Mouse (Mus musculus) urinary bladder, postnatal 10 days (tissue): Measurements from ENCODE around the gene D10Jhu81e.

Experiments
- DNase-seq: peaks from one replicate; pipeline ENCODE4 v3.0.0; 2022; ENCODE audit warnings: low spot score

Gene D10Jhu81e

DNA sequence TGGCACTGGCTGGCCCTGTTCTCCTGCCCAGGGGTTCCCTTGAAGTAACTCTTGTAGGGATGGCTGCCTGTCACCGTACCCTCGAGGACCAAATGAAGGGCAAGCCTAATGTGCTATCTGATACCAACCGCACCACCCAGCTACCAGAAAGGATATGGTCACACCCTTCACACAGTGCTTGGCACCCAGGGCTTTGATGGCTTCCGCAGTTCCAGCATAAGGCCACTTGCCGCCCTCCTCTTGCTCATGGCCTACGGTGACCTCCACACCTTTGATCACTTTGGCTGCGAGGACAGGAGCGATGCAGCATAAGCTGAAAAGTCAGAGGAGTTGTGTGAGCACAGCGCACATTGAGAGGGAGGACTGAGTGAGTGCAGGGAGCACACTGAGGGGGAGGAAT lies 6.3 kb downstream of the D10Jhu81e start:
- no peak for DNase-seq

DNA sequence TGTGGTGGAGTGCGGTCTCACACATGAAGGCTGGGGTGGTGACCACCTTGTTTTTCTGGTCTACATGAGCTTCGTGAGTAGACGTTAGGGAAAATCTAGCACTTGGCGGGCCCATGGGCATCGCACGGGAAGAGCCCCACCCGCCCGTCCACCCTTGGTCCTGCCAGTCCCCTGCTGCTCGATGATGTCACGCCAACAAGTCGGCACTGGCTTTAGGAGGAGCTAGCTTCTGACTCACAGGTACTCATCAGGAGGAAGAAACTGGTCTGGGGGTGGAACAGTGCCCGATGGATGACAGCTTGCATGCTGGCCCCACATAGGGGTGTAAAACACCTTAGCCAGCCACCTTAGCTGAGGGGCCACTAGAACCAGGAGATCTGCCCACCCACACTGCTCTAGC lies 6.9 kb downstream of the D10Jhu81e start:
- DNase-seq, result no peak

DNA sequence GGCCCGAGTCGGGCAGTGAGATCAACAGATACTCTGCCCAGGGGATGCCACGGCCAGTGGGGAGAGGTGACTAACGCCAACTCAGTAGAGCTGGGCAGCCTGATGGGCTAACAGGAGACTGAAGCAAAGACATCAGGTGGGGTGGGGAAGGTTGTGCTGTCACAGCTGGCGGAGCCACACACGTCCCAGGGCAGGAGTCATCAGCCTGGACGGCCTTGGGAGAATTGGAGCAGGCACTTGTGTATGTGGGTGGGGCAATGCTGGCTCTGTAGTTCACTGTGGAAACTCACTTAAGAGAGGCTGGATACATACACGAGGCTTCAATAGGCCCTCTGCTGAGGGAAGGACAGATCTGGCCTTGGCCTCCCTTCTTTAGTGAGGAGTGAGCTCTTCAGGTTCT lies 8.5 kb downstream of the D10Jhu81e start:
- DNase-seq, result no peak

DNA sequence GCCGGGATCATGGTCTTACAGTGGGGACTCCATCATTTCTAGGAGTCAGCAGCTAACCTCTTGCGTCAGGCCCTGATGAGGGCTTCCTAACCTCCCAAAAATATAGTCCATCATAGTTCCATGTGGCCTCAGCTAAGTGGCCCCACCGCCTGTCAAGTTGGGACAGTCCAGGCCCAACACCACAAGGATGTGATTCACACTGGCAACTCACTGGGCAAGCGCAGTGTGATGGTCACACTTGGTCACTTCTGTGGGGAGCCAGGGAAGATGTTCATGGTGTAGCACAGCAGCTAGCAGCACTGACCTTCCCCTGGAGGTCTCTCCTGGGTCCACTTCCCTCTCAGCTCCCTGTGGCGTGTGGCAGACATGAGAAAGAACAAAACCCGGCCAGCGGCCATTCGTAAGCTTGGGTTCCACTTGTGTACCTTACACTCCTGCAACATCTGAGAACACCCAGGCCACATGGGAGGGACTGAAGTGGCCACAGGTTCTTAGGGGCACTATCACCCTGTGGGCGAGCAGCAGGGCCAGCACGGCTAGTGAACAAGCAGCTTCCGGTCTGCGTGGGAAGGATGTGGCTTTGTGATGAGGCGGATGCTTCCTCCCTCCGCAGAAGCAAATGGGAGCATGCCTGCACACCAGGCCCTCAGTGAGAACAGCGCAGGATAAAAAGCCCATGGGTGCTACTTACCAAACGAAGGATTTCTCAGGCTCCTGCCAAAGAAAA lies 9.1 kb downstream of the D10Jhu81e start:
- DNase-seq, result no peak

DNA sequence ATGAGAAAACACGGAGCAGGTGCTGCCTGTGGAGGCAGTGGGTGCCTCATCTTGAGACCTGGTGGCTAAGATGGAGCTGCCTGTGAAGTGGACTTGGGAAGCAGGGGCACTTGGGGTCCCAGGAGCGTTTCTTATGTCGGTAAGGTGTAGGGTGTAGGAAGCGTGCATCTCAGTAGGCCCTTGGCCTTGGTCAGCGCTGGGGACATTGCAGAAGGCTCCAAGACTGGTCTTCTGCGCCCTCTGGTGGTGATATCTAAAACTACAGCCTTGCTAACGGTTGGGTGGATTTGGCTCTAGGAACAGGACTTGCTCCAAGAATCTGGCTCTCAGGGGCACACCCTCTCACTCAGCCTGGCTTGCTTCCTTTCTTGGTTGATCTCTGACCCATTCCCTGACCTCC lies 9.7 kb downstream of the D10Jhu81e start:
- DNase-seq, result peak; percentile 57

DNA sequence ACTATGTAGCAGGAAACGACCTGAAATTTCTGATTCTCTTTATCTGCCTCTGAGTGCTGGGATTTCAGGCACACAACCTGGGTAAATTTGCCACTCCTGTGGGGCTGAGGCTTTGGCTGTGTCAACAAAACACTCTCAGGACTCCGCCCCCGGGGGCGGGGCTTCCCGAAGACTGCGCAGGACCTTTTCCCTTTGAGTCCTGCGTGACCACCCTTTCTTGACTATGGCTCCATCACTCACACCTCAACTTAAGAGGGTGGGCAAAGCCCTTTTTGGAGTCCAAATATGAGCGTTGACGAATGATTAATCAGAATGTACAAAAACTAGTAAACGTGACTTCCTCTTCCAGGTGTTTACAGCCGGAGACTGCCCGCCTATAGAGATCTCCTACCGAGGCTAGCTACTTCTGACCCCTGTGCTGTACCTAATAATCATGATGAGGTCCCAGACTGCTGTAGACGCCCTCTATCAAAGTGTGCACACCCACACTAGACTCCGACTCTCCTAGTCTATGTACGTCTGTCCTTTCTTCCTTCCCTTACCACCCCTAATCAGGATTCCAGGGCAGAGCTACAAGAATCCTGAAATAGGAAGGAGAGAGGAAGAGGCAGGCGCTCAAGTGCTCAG lies 10.2 kb downstream of the D10Jhu81e start:
- DNase-seq, result no peak

DNA sequence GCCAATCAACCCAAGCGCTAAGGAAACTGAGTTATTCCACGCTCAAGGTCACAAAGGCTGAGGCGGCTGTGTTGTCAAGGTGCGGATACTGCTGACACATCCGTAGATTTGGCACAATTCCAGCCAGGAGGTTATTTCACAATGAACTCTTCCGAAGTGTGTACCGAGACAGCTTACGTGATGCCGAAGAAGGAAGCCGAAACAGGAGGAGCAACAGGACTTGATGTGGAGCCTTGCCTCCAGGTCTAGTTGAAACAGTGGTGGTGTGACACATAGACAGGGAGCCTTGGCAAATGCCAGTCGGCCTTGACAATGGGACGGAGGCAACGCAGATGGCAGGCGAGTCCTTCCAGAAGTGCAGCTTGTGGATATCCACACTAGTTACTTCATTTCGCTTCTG lies 11.5 kb downstream of the D10Jhu81e start:
- DNase-seq, result no peak

DNA sequence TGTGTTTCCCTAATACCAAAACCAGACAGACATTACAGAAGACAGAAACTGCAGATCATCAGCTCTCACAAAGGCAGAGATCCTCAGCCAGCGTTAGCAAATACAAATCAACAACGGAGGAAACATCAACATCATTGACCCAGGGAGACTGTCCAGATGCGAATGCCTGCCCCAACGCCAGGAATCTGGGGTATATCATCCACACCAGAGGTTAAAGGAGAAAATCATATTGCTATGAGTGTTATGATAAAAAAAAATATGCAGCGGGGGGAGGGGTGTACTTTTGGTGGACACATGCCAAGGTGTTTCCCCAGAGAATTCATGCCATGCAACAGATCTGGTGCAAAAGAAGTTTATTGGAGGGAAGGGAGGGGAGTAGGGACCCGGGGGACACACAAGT lies 12.7 kb downstream of the D10Jhu81e start:
- DNase-seq, result no peak

DNA sequence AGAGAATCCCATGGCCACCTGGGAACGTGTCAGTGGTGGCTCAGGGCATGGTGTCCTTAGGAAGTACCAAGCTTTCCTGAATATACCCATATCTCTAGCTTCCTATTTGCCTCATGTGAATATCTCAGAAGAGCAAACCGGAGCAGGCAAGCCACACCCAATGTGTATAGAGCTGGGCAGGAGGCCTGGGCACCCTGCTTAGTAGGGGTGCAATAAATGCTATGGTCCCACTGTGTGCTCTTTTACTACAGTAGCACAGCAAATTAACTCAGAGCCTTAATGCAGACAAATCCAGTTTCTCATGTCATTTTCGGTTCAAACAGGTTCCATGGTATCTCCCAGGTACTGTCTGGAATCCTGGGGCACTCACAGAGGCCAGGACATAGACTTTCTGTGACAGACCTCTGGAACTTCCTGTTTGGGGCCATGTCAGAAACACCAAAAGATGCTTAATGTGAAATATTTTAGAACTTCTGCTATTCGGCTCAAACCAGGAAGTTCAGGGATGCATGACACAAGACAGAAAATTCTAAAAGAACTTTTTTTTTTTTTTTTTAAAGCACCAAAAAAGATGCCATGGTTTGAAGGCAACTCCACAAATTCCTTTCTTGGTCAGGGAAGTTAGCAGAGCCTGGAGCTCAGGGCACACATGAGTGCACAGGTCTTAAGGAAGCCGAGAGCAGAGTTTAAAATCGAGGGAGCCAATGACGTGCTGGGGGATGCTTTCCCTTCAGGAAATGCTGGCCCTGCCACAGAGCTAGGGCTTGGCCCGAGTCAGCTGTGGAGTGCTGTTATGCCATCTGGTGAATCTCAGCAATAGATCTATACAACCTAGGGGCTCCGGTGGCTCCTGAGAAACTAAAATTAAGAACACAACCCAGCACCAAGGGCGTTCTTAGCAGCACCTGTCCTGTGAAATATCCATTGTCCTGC lies 20.5 kb downstream of the D10Jhu81e start:
- no peak for DNase-seq

DNA sequence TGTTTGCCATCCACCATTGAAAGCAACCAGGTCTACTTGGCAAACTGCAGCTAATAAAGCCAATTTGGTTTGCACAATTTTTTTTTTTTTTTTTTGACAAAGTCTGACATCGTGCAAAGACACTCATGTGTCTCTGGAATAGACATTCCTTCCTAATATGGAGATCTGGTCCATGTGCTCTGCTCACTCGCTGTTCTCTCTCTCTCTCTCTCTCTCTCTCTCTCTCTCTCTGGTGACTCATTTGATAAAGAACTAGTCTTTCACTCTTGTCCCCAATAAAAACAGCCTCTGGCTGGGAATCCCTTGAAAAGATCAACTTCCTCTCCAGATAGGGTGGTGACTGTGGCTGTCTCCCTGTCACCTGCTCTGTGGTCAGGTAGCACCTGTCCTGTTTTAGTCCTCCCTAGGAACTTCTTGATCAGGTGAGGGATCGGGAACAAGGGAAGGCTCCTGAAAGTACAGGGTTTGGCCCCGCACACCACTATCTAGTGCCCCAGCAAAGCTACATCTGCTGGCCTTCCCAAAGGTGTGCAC lies 21.6 kb downstream of the D10Jhu81e start:
- DNase-seq, result no peak

DNA sequence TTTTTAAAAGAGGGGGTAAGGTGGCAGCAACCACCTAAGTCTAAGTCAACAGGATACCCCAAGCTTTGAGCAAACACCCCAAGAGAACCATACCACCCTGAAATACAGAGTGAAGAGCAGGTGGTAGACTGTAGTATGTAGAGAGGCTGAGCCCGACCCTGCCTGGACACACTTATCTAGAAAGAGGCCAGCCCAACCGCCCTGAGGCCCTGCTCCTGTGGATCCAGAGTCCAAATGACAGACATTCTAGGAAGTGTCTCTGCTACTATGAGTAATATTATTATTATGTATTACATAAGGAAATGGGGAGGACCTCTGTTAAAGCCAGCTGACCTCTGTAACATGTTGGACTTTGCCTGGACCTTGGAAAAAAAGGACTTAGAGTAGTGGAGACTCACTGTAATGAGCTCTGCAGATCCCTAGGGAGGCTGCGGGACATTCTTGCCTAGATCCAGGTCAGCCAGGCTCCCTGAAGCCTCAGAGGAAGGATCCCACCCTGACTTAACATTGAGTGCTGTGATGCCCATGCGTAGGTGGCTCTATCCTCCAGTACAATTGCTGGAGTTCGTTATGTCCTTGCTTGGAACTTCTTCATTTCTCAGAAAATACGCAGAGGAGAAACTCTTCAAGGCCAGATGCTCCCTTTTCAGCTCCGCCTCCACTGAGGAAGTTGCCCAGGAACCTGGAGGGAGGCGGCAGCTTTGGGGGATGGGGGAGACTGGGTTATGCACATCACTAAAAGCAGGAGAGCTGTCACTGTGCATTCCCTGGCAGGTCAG lies 25.7 kb downstream of the D10Jhu81e start:
- no peak for DNase-seq

DNA sequence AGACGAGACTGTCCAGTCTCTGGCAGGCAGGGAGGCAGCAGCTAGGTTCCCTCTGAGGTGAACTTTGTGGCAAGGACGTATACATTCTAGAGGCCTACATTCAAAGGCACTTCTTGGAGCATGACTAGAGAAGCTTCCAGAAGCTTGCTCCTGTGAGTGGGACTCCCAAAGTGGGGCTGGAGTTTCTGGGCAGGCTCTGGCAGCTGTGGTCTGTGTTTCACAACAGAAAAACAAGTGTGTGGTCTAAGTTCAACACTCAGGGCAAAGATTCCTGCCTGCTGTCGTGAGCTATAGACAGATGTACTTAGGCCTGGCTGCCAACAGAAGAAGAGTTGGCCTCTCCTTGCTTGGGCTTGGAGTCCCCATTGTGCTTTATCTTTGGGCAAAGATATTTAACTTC lies 28.7 kb downstream of the D10Jhu81e start:
- DNase-seq, result no peak

DNA sequence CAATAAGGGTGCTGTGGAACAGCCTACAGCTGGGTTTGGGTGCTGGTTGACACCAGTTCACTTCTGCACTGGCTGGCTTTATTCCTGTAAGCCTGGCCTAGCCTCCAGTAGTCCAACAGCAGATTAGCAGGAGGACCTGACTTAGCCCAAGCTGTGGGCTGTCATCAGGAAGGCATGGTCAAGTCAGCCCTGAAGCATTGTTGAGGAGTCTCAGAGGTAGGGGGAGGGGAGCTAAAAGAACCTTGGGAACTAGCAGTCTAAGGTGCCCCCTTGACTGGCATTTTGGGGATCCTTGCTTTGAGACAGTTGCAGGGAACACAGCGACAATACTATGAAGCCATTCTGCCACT lies 29.4 kb downstream of the D10Jhu81e start:
- no peak for DNase-seq

DNA sequence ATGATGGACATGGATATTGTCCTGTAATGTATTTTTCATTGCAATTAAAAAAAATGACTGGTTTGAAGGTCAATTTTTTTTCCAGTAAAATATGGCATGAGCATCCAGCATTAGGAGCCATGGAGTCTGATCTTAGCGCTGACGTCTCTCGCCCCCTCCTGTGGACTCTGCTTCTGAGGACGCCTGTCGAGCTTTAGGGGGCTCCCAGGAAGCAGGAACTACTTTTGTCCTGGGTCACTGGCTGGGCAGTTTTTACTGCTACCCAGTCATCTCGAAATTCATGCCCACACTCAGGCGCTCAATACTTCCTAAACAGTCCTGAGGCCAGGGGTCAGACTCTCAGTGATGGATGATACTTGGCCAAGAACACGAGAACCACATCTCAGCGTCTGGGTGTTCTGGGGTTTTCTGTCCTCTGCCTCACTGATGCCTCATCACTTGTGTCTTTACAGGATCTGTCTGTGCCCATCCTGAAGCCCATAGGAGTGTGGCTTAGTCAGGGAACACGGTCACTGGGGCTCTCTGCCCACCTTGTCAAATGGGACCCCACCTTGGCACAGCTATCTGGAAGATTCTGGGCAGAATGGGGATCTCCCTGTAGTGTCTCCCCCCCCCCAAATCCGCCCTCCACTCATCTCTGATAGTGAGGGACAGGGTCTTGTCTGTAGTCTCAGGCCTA lies 29.9 kb downstream of the D10Jhu81e start:
- DNase-seq, result no peak

DNA sequence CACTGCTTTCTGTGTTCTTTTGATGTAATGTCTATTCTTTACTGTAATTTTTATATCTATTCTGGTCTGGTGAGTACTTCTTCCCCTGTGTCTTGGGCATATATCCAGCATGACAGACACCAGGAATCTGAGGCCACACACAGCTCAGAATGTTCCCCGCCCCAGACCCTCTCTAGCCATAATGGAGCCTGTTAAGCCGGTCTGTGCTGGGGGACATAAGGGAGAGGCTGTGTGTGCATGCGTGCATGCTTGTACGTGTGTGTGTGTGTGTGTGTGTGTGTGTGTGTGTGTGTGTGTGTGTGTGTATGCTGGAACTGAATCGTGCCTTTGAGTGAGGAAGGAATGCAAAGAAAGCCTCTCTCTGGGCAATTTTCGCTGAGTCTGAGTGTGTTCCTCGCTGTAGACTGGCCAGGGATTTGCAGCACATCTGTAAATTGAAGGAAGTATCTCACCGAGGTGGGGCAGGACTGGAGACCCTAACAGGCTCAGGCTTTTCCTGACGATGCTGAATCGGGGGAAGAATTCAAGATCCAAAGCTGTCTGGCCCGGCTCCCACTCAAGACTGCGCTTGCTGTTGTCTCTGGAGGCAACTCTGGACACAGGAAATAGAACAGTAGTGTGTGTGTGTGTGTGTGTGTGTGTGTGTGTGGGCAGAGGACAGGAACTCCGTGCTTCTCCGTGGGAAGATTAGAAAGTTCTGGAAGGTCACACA lies 30.6 kb downstream of the D10Jhu81e start:
- DNase-seq, result no peak

DNA sequence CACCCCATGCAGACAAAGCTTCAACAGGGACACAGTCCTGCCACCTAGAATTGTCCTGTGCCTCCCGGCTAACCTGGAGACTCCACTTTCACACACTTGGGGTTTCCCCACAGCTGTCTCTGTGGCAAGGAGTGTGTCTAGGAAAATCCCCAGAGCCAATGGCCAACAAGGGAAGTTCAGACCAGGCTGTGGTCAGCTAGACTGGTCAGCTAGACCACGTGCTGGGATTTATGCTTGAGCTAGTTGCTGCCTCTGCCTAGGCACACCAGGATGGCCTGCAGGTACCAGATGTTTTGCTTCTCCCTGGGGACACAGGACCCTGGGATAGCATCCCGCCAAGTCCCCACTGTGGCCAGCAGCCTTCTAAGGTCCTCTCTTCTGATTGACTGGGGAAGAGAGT lies 32.4 kb downstream of the D10Jhu81e start:
- no peak for DNase-seq

DNA sequence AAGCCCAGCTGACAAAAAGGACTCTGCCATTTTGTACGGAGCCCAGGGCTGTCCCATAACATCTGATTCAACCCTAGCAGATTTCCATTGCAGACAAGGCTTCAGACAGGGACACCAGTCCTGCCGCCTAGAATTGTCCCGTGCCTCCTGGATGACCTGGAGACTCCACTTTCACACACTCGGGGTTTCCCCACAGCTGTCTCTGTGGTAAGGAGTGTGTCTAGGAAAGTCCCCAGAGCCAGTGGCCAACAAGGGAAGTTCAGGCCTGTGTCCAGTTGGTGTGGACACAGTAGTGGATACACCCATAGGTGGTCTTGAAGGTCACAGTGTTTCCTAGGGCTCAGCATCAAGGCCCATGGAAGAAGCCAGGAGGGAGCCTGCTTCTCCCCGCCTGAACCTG lies 33.6 kb downstream of the D10Jhu81e start:
- no peak for DNase-seq

DNA sequence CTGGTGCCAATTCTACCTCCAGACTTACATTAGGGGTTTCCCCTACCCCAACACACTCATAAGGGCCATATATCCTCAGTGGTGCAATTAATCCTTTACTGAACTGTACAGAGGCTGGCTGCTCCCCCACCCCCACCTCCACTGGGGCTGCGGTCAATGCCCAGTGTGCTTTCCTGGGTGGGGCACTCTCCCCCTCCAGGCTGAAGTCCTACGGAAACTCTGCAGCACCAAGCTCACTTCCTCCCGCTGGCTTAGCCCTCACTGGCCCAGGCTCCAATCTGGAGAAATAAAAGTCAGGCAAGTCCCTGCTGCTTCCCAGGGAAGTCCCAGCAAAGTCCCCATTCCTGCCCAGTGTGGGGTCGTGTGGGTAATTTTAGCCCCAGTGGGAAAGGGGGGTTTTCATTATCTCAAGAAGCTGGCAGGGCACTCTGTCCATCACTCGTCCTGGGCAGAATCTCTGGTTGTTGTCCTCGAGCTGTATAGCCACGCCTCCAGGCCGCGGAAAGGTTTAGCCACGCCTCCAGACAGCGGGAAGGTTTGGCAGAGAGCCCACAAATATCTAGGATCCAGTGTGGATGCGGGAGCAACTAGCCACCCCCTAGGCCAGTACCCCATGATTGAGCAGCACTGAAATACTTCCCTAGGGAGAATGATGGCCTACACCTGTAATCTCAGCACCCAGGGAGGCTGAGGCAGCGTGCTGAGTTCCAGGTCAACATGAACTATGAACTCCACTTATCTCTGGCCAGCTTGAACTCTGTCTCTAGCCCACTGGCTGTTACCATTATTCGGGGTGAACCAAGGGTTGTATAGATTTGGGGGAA lies 34.4 kb downstream of the D10Jhu81e start:
- DNase-seq, result no peak

DNA sequence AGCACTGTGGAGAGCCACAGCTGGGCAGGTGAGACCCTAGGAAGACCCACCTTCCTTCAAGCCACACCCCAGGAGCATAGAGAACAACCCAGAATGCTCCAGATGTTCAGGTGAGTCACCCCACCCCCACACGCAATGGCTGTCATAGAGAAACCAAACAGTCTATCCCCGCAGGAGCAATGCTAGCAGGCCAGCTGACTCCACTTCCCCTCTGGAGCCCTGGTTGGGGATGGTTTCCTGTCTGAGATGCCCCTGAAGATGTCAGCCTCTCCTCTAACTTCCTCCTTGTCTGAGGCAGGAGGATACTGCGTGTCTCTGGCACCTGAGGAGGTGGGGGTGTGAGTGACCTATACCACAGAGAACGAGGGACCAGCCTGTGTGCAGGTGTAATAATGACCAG lies 35.2 kb downstream of the D10Jhu81e start:
- DNase-seq, result no peak

DNA sequence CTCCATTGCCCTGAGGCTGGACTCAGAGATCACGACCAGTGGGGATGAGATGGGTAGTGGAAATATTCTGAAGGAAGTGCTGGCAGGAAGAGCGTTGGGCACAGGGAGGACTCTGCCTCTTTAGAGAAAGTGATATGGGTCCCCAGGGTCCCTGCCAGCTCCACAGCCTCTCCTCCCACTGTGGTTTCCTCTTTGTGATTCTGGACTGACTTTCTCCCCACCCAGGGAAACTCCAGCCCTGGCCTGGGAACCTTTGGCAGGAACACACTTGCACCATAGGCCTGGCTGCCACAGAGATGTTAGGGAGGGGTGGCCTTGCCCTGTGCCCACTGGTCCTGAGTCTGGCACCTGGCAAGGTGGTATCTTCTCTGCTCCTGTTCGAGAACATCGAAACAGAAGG lies 39.6 kb downstream of the D10Jhu81e start:
- no peak for DNase-seq
